Mouse (Mus musculus): ENCODE data around the gene Rusc2. TPM values are rescaled to one million over a fixed set of nuclear protein-coding genes. Genes with fewer than 3 reads are reported as not detected.

Rusc2 gene
- polyA plus RNA-seq, 1 experiment: 15.5 TPM

- no peaks in the 10 kb centered on the region; the same call in 1 of the 2 replicates for H3K4me1 ChIP-seq (ENCODE audit: control insufficient read depth, insufficient read depth, low read length)
- no peak overlapping the region for H3K4me3 ChIP-seq (ENCODE audit: insufficient read depth, low read depth, low read length)
- TF ChIP-seq POLR2A (IDR thresholded peaks at IDR 0.05; ENCODE audit: low read depth, low read length) (no peak), CTCF (conservative IDR thresholded peaks at IDR 0.05; ENCODE audit: insufficient read depth, insufficient read length, low read depth, low read length) (no peak)
- no peak for DNase-seq
- peaks cover 8% of the 10 kb centered on the region for H3K36me3 ChIP-seq (ENCODE audit: control insufficient read depth, insufficient read depth, low read length)
- no peaks in the 10 kb centered on the region for H3K27me3 ChIP-seq (replicated peaks; ENCODE audit: control insufficient read depth, insufficient read depth, low read length)
- WGBS: 63% methylated on average over 23 of the region's 23 CpGs
- H3K27ac ChIP-seq (ENCODE audit: insufficient read depth, low read depth, low read length): no peak overlapping the region
Measured at GRCm38 (mm10) chr4:43427501-43428179, 45.9 kb downstream of the Rusc2 start.

GRCm38 (mm10) chr4:43428180-43428861, 46.5 kb downstream of the Rusc2 start:
- TF ChIP-seq POLR2A (IDR thresholded peaks at IDR 0.05; ENCODE audit: low read depth, low read length): no peak
- TF ChIP-seq CTCF (conservative IDR thresholded peaks at IDR 0.05; ENCODE audit: insufficient read depth, insufficient read length, low read depth, low read length): no peak
- H3K4me1 ChIP-seq (ENCODE audit: control insufficient read depth, insufficient read depth, low read length): no peaks in the 10 kb centered on the region
- H3K4me3 ChIP-seq (ENCODE audit: insufficient read depth, low read depth, low read length): no peak overlapping the region
- no peaks in the 10 kb centered on the region for H3K27me3 ChIP-seq (replicated peaks; ENCODE audit: control insufficient read depth, insufficient read depth, low read length)
- DNase-seq: peak; percentile 51
- 46% methylated on average over 16 of the region's 16 CpGs for WGBS
- peaks cover 8% of the 10 kb centered on the region for H3K36me3 ChIP-seq (ENCODE audit: control insufficient read depth, insufficient read depth, low read length)
- H3K27ac ChIP-seq (ENCODE audit: insufficient read depth, low read depth, low read length): no peak overlapping the region

GRCm38 (mm10) chr4:43428946-43429345, 47.2 kb downstream of the Rusc2 start, which contains the start of gene Fam166b:
Gene Fam166b, minus strand, starts transcription at chr4:43429134.
- H3K27ac ChIP-seq (ENCODE audit: insufficient read depth, low read depth, low read length): no peak within 1 kb of the TSS
- no peaks in the 10 kb centered on the region for H3K4me1 ChIP-seq (ENCODE audit: control insufficient read depth, insufficient read depth, low read length)
- WGBS: 17% methylated on average over 10 of the region's 10 CpGs
- TF ChIP-seq CTCF (conservative IDR thresholded peaks at IDR 0.05; ENCODE audit: insufficient read depth, insufficient read length, low read depth, low read length) (no peak), POLR2A (IDR thresholded peaks at IDR 0.05; ENCODE audit: low read depth, low read length) (no peak)
- peaks cover 8% of the 10 kb centered on the region for H3K36me3 ChIP-seq (ENCODE audit: control insufficient read depth, insufficient read depth, low read length)
- H3K4me3 ChIP-seq (ENCODE audit: insufficient read depth, low read depth, low read length): no peak within 1 kb of the TSS
- DNase-seq: no peak
- H3K27me3 ChIP-seq (replicated peaks; ENCODE audit: control insufficient read depth, insufficient read depth, low read length): no peaks in the 10 kb centered on the region

- Histone ChIP-seq H3K27me3 (replicated peaks; ENCODE audit: control insufficient read depth, insufficient read depth, low read length) (no peaks in the 10 kb centered on the region), H3K36me3 (ENCODE audit: control insufficient read depth, insufficient read depth, low read length) (no peaks in the 10 kb centered on the region), H3K4me1 (ENCODE audit: control insufficient read depth, insufficient read depth, low read length) (no peaks in the 10 kb centered on the region), H3K4me3 (ENCODE audit: insufficient read depth, low read depth, low read length) (no peak overlapping the region), H3K27ac (ENCODE audit: insufficient read depth, low read depth, low read length) (no peak overlapping the region)
- DNase-seq: peak; percentile 91
- TF ChIP-seq CTCF (conservative IDR thresholded peaks at IDR 0.05; ENCODE audit: insufficient read depth, insufficient read length, low read depth, low read length): peak; percentile 90
- TF ChIP-seq POLR2A (IDR thresholded peaks at IDR 0.05; ENCODE audit: low read depth, low read length): no peak
- 2% methylated on average over 4 of the region's 4 CpGs for WGBS
Measured at GRCm38 (mm10) chr4:43431690-43432089, 49.9 kb downstream of the Rusc2 start.

- 76% methylated on average over 1 of the region's 1 CpGs for WGBS
- TF ChIP-seq CTCF (conservative IDR thresholded peaks at IDR 0.05; ENCODE audit: insufficient read depth, insufficient read length, low read depth, low read length) (no peak), POLR2A (IDR thresholded peaks at IDR 0.05; ENCODE audit: low read depth, low read length) (no peak)
- Histone ChIP-seq H3K36me3 (ENCODE audit: control insufficient read depth, insufficient read depth, low read length) (no peaks in the 10 kb centered on the region), H3K27me3 (replicated peaks; ENCODE audit: control insufficient read depth, insufficient read depth, low read length) (no peaks in the 10 kb centered on the region), H3K27ac (ENCODE audit: insufficient read depth, low read depth, low read length) (no peak overlapping the region), H3K4me1 (ENCODE audit: control insufficient read depth, insufficient read depth, low read length) (no peaks in the 10 kb centered on the region), H3K4me3 (ENCODE audit: insufficient read depth, low read depth, low read length) (no peak overlapping the region)
- DNase-seq: no peak
Measured at GRCm38 (mm10) chr4:43432832-43433231, 51.1 kb downstream of the Rusc2 start.

- 22% methylated on average over 4 of the region's 4 CpGs for WGBS
- Histone ChIP-seq H3K4me3 (ENCODE audit: insufficient read depth, low read depth, low read length) (peak within 1 kb of the TSS; percentile 76), H3K27ac (ENCODE audit: insufficient read depth, low read depth, low read length) (peak within 1 kb of the TSS; percentile 94), H3K36me3 (ENCODE audit: control insufficient read depth, insufficient read depth, low read length) (no peaks in the 10 kb centered on the region), H3K27me3 (replicated peaks; ENCODE audit: control insufficient read depth, insufficient read depth, low read length) (no peaks in the 10 kb centered on the region), H3K4me1 (ENCODE audit: control insufficient read depth, insufficient read depth, low read length) (peaks cover 5% of the 10 kb centered on the region; the same call in 1 of the 2 replicates)
- no peak for DNase-seq
- TF ChIP-seq POLR2A (IDR thresholded peaks at IDR 0.05; ENCODE audit: low read depth, low read length) (no peak), CTCF (conservative IDR thresholded peaks at IDR 0.05; ENCODE audit: insufficient read depth, insufficient read length, low read depth, low read length) (no peak)
Measured at GRCm38 (mm10) chr4:43441639-43442038, 59.9 kb downstream of the Rusc2 start, which contains the start of gene Tesk1. Gene Tesk1, plus strand, starts transcription at chr4:43441939.

DNA sequence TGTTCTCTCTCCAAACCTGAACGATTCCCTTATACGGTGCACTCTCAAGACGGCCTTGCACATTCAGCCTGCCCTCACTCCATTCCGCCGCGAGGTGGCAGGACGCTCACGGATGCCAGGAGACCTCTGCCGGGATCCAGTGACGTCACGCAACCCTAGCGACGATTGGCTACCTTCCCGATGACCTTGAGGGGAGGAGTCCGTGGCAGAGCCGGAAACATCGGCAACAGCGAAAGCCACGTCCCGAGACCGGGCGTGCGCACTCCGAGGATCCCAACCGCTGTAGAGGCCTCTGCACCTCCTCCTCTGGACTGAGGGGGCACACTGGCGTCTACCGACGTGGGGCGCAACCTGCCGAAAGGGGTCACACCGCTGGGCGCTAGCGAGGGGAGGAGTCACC, 60.3 kb downstream of the Rusc2 start:
- Histone ChIP-seq H3K4me3 (ENCODE audit: insufficient read depth, low read depth, low read length) (peak overlapping the region; percentile 76), H3K27me3 (replicated peaks; ENCODE audit: control insufficient read depth, insufficient read depth, low read length) (no peaks in the 10 kb centered on the region), H3K27ac (ENCODE audit: insufficient read depth, low read depth, low read length) (peak overlapping the region; percentile 94), H3K36me3 (ENCODE audit: control insufficient read depth, insufficient read depth, low read length) (peaks cover 1% of the 10 kb centered on the region; the same call in 1 of the 2 replicates), H3K4me1 (ENCODE audit: control insufficient read depth, insufficient read depth, low read length) (peaks cover 5% of the 10 kb centered on the region; the same call in 1 of the 2 replicates)
- DNase-seq: peak; percentile 100
- under 1% methylated on average over 33 of the region's 33 CpGs for WGBS
- TF ChIP-seq CTCF (conservative IDR thresholded peaks at IDR 0.05; ENCODE audit: insufficient read depth, insufficient read length, low read depth, low read length) (peak; percentile 98), POLR2A (IDR thresholded peaks at IDR 0.05; ENCODE audit: low read depth, low read length) (peak; percentile 95)
